Mouse (Mus musculus): ENCODE data around the gene Jazf1. TPM values are rescaled to one million over a fixed set of nuclear protein-coding genes. Genes with fewer than 3 reads are reported as not detected.

Jazf1 gene
- total and polyA plus RNA-seq, 2 experiments, result 0.48 to 0.74 TPM

DNA sequence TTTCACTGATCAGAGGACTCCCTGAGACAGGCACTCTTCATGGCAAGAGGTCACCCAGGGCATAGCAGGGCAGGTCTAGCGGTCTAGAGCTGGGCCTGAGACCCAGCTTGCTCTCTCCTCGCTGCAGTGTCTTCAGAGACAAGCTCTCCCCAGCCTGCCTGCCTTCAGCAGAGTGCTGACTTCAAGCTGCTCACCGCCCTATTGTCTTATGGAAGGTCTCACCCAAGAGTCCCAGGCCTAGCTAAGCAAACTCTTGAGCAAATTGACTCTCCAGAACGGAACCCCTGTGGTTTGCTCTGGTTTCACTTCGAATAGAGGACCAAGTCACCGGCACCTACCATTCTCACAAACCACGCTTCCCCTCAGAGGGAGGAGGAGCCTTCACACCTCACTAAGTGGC lies 103.1 kb downstream of the Jazf1 start:
- Histone ChIP-seq H3K27me3 (ENCODE audit: control insufficient read depth, insufficient read depth, low read length) (no peaks in the 10 kb centered on the region), H3K27ac (replicated peaks; ENCODE audit: insufficient read depth, low read depth, low read length) (no peak overlapping the region), H3K4me3 (ENCODE audit: insufficient read depth, low read depth, low read length) (no peak overlapping the region), H3K9ac (ENCODE audit: low read depth, low read length) (no peak overlapping the region), H3K36me3 (ENCODE audit: control insufficient read depth, insufficient read depth, low read length) (no peaks in the 10 kb centered on the region), H3K79me2 (ENCODE audit: control insufficient read depth, insufficient read depth, low read length) (no peaks in the 10 kb centered on the region), H3K4me1 (ENCODE audit: control insufficient read depth, insufficient read depth, low read length) (no peaks in the 10 kb centered on the region)
- DNase-seq (ENCODE audit: extremely low read depth, low read depth, low spot score), result peak; percentile 6
- TF ChIP-seq POLR2A (IDR thresholded peaks at IDR 0.05; ENCODE audit: extremely low read depth, insufficient read depth, low read length) (no peak), CTCF (IDR thresholded peaks at IDR 0.05; ENCODE audit: low read depth, low read length) (no peak)
- 80% methylated on average over 7 of the region's 7 CpGs for whole genome bisulfite sequencing

DNA sequence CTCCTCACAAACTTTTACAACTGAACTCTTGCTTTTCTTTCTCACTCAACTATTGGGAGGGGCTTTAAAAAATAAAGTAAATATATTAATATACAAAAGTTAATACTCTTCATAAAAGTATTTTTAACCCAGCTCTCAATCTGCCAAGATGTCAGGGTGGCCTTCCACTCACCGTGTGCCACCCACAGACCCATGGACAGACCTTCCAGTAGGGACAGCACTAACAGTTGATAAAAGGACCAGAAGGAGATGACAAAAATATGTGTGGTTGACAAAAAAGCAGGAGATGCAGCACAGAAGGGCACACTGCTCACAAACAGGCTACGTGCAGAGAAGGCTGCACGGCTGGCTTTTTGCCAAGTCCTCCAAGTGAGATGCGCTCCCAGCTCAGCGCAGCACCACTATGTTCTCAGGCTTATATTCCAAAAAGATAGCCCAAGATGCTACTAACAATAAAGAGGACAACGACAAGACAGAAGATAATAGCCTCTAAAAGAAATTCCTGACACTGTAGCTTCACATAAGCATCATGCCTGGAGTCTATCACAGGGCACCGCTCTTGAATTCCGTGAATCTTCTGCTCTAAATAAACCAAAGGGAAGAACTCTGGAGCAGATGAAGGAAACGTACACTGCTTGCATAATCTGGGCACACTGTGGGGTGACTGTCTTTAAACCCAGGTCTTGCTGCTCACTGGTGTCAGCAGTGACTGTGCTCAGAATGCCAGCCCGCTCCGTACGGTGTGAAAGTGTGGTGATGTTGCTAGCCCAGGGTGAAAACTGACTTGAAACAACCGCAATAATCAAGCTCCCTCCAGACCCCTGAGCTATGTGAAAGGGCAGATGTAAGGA lies 104.4 kb downstream of the Jazf1 start:
- Histone ChIP-seq H3K79me2 (ENCODE audit: control insufficient read depth, insufficient read depth, low read length) (no peaks in the 10 kb centered on the region), H3K4me1 (ENCODE audit: control insufficient read depth, insufficient read depth, low read length) (no peaks in the 10 kb centered on the region), H3K27me3 (ENCODE audit: control insufficient read depth, insufficient read depth, low read length) (no peaks in the 10 kb centered on the region), H3K9ac (ENCODE audit: low read depth, low read length) (no peak overlapping the region), H3K27ac (replicated peaks; ENCODE audit: insufficient read depth, low read depth, low read length) (no peak overlapping the region), H3K4me3 (ENCODE audit: insufficient read depth, low read depth, low read length) (no peak overlapping the region), H3K36me3 (ENCODE audit: control insufficient read depth, insufficient read depth, low read length) (no peaks in the 10 kb centered on the region)
- TF ChIP-seq POLR2A (IDR thresholded peaks at IDR 0.05; ENCODE audit: extremely low read depth, insufficient read depth, low read length) (no peak), CTCF (IDR thresholded peaks at IDR 0.05; ENCODE audit: low read depth, low read length) (no peak)
- 86% methylated on average over 13 of the region's 13 CpGs for whole genome bisulfite sequencing
- DNase-seq (ENCODE audit: extremely low read depth, low read depth, low spot score), result no peak

DNA sequence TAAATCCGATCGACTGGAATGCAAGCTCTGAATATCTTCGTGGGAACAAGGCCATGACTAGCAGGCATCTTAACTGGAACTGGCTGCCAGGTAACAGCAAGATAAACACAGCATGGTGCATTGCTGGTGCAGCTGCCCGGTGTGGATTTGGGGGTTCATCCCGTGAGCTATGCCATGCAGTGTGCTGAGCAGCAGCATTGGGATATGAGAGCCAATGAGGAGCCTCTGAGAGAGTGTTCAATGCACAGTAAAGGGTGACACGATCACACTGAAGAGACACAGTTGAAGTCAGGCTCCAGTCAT lies 105.0 kb downstream of the Jazf1 start:
- Histone ChIP-seq H3K4me3 (ENCODE audit: insufficient read depth, low read depth, low read length) (no peak overlapping the region), H3K9ac (ENCODE audit: low read depth, low read length) (no peak overlapping the region), H3K27ac (replicated peaks; ENCODE audit: insufficient read depth, low read depth, low read length) (no peak overlapping the region), H3K4me1 (ENCODE audit: control insufficient read depth, insufficient read depth, low read length) (no peaks in the 10 kb centered on the region), H3K79me2 (ENCODE audit: control insufficient read depth, insufficient read depth, low read length) (no peaks in the 10 kb centered on the region), H3K27me3 (ENCODE audit: control insufficient read depth, insufficient read depth, low read length) (no peaks in the 10 kb centered on the region), H3K36me3 (ENCODE audit: control insufficient read depth, insufficient read depth, low read length) (no peaks in the 10 kb centered on the region)
- WGBS, result 83% methylated on average over 6 of the region's 6 CpGs
- no peak for TF ChIP-seq POLR2A (IDR thresholded peaks at IDR 0.05; ENCODE audit: extremely low read depth, insufficient read depth, low read length)
- TF ChIP-seq CTCF (IDR thresholded peaks at IDR 0.05; ENCODE audit: low read depth, low read length), result no peak
- DNase-seq (ENCODE audit: extremely low read depth, low read depth, low spot score), result no peak

GRCm38 (mm10) chr6:52962600-52963429 lies 105.6 kb downstream of the Jazf1 start:
- no peak overlapping the region for H3K9ac ChIP-seq (ENCODE audit: low read depth, low read length)
- H3K36me3 ChIP-seq (ENCODE audit: control insufficient read depth, insufficient read depth, low read length), result no peaks in the 10 kb centered on the region
- no peak overlapping the region for H3K4me3 ChIP-seq (ENCODE audit: insufficient read depth, low read depth, low read length)
- no peaks in the 10 kb centered on the region for H3K4me1 ChIP-seq (ENCODE audit: control insufficient read depth, insufficient read depth, low read length)
- TF ChIP-seq POLR2A (IDR thresholded peaks at IDR 0.05; ENCODE audit: extremely low read depth, insufficient read depth, low read length) (no peak), CTCF (IDR thresholded peaks at IDR 0.05; ENCODE audit: low read depth, low read length) (no peak)
- 77% methylated on average over 4 of the region's 4 CpGs for WGBS
- H3K27ac ChIP-seq (replicated peaks; ENCODE audit: insufficient read depth, low read depth, low read length), result no peak overlapping the region
- no peak for DNase-seq (ENCODE audit: extremely low read depth, low read depth, low spot score)
- H3K27me3 ChIP-seq (ENCODE audit: control insufficient read depth, insufficient read depth, low read length), result no peaks in the 10 kb centered on the region
- H3K79me2 ChIP-seq (ENCODE audit: control insufficient read depth, insufficient read depth, low read length), result no peaks in the 10 kb centered on the region

GRCm38 (mm10) chr6:52961660-52962490 lies 106.6 kb downstream of the Jazf1 start:
- H3K36me3 ChIP-seq (ENCODE audit: control insufficient read depth, insufficient read depth, low read length), result no peaks in the 10 kb centered on the region
- peak; percentile 16 for DNase-seq (ENCODE audit: extremely low read depth, low read depth, low spot score)
- H3K4me1 ChIP-seq (ENCODE audit: control insufficient read depth, insufficient read depth, low read length), result no peaks in the 10 kb centered on the region
- H3K9ac ChIP-seq (ENCODE audit: low read depth, low read length), result no peak overlapping the region
- 76% methylated on average over 6 of the region's 6 CpGs for WGBS
- H3K27me3 ChIP-seq (ENCODE audit: control insufficient read depth, insufficient read depth, low read length), result no peaks in the 10 kb centered on the region
- H3K27ac ChIP-seq (replicated peaks; ENCODE audit: insufficient read depth, low read depth, low read length), result no peak overlapping the region
- TF ChIP-seq POLR2A (IDR thresholded peaks at IDR 0.05; ENCODE audit: extremely low read depth, insufficient read depth, low read length) (no peak), CTCF (IDR thresholded peaks at IDR 0.05; ENCODE audit: low read depth, low read length) (no peak)
- H3K4me3 ChIP-seq (ENCODE audit: insufficient read depth, low read depth, low read length), result no peak overlapping the region
- no peaks in the 10 kb centered on the region for H3K79me2 ChIP-seq (ENCODE audit: control insufficient read depth, insufficient read depth, low read length)
